Mouse (Mus musculus) cerebellum, adult 2 months (tissue): ENCODE measurements around the gene Gm8126. TPM values are rescaled to one million over a fixed set of nuclear protein-coding genes. Genes with fewer than 3 reads are reported as not detected.
"Not testable (repeated sequence)": the region's sequence is repeated elsewhere in the genome, so short reads cannot be mapped to it uniquely, and the experiment has no call there.

ENCODE experiments used
- DNase-seq, 2 experiments: peaks; one replicate each; pipeline ENCODE4 v3.0.0; 2021
- H3K27ac ChIP-seq: fragments of 200-500 bp; 2 replicates; pipeline ENCODE4 v1.5.1; 2012; ENCODE audit warnings: low read length, control low read depth, inconsistent platforms; ENCODE audit not compliant: insufficient read depth
- H3K27me3 ChIP-seq: fragments of 200-500 bp; 2 replicates; pipeline ENCODE4 v1.6.1; 2012; ENCODE audit warnings: inconsistent platforms, mild to moderate bottlenecking, low read length, moderate library complexity; ENCODE audit not compliant: control insufficient read depth, insufficient read depth
- H3K4me1 ChIP-seq: fragments of 200-500 bp; 2 replicates; pipeline ENCODE4 v1.6.1; 2011; ENCODE audit warnings: low read length; ENCODE audit not compliant: control insufficient read depth, insufficient read depth
- H3K4me3 ChIP-seq: fragments of 200-500 bp; replicated peaks from 2 replicates; pipeline ENCODE3; 2011; ENCODE audit warnings: mild to moderate bottlenecking, low read depth, low read length, control low read depth; ENCODE audit not compliant: insufficient read depth
- WGBS: fragments of 180-500 bp; shearing (Covaris S2); methylation state at CpG from one replicate; pipeline ENCODE4 v1.1.7; 2018; 5-methylcytosine and 5-hydroxymethylcytosine counted together
- polyA plus RNA-seq: library from polyadenylated mRNA; depleted of rRNA; stranded (reverse); fragments of >200 nt; gene quantifications from 2 replicates; pipeline ENCODE4 v1.2.3, GENCODE M21; 2012; rRNA removed

The Gm8126 gene
- polyA plus RNA-seq, result not detected in 2 replicates

DNA sequence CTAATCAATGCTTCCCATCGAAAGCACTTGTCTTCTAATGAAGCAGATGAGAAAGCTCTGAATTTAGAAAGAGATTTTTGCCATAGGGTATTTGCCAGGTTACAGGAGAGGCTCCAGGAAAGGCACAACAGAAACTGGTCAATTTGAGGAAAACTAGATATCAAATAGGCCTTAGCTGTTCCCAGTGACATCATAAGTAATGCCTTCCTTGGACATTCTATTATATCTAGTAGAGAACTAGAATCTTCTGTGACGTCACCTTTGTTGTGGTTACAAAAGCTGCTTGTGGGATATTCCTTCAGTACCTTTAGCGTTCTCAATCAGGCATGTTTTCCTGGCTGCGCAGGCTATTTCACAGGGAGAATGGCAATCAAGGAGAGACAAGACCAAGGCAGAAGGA lies at the start of gene Gm8126:
Gm8126 (plus strand) TSS at position 301 of the 400 bp plus-strand sequence.
- H3K27me3 ChIP-seq, H3K27ac ChIP-seq, H3K4me3 ChIP-seq, H3K4me1 ChIP-seq, DNase-seq: not testable (repeated sequence)
- 78% methylated on average over 3 of the region's 4 CpGs for WGBS

DNA sequence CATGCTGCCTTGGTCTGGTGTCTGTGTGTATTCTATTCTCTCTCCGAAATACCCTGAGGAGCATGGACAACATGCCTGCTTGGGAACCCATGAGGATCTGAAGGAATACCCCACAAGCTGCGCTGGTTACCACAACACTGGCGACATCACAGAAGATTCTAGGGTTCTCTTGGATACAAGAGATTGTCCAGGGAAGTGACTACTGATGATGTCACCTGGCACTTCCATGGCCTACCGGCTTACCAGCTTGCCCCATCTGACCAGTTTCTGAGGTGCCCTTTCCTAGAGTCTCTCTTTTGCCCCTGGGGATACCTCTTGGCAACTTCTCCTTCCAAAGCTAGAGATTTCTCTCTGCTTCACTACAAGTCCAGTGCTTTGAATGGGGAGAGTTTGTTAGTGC lies 23.2 kb upstream of the Gm8126 start, which contains the start of gene Gm8122:
Gm8122 (minus strand) TSS at position 101 of the 400 bp plus-strand sequence.
- 77% methylated on average over 4 of the region's 4 CpGs for WGBS
- H3K4me1 ChIP-seq, DNase-seq, H3K27ac ChIP-seq, H3K4me3 ChIP-seq, H3K27me3 ChIP-seq: not testable (repeated sequence)

DNA sequence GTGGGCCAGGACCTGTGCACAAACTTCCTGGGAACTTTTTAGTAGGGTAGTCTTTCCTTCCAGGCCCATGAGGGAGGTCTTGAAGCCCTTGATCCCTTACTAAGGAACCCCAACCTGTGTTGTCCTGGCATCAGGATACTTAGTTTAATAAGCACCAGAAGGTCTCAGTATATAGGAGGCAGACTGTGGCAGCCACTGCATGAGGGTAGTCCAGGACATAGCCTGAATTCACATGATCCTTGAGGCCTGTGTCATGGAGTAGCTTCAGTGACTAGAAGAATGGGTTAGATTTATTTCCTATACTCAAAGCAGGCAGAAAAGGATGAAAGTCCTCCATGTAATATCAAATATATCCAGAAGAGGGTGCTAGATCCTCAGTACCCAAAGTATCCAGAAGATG lies 20.7 kb upstream of the Gm8126 start:
- H3K27ac ChIP-seq, H3K27me3 ChIP-seq, H3K4me3 ChIP-seq, H3K4me1 ChIP-seq: not testable (repeated sequence)
- peak in 1 of 2 experiments; percentile 6 for DNase-seq

DNA sequence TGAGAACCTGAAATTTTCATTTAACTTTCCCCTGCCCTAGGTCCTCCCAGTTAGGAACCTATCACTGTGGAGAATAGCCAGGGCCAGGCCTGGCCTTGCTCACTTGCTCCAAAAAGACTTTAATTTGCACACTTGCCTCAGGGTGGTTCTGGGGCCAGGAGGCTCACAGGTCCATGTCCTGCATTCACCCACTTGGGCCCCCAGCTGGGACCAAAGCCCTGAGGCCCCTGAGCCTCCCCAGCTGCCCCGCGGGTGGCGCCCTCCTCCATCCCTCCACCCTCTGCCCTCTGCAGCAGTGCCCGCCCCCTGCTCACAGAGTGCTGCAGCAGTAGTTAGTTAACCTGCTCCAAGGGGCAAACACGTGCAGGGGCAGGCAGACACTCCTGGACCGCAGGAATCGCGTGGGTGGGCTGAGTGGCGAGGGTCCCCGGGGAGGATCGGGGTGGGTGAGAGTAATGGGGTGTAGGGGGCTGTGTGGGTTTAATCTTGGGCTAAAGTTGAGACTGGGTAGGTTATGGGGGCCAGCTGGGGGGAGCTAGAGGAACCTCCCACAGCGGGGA lies 8.8 kb upstream of the Gm8126 start:
- not testable (repeated sequence) for H3K27ac ChIP-seq, H3K4me3 ChIP-seq, H3K4me1 ChIP-seq, H3K27me3 ChIP-seq
- peak in 1 of 2 experiments; percentile 15 for DNase-seq
- 21% methylated on average over 10 of the region's 12 CpGs for WGBS

DNA sequence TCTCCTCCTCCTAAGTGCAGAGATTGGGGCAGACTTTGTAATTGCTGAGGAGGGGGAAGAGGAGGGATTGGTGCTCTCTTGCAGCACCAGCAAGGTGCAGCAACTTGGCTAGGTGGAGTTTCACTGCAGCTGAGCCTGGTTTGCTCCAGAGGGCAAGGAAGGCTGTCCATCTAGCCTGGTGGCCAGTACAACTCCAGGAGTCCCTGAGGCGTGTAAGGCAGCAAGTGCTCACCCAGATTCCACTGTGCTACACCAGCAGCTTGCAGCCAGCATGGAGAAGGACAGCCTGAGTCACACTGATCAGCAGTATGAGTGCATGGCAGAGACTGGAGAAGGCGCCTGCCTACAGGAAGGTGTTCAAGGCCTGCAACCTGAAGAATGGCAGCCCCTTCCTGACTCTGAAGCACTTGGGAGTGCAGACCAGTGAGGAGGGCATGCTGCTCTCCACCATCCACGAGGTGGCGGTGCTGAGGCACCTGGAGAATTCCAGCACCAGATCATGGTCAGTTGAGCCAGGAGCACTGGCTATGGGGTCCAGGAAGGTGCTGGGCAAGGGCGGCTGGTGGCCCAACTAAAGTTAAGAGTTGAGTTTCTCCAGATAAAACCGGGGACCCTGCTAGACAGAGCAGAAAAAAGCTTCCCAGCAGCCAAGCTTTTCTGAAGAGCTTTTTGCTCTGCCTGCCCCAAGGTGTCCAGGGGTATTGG lies 7.7 kb upstream of the Gm8126 start:
- not testable (repeated sequence) for H3K27ac ChIP-seq, H3K4me3 ChIP-seq, H3K27me3 ChIP-seq, DNase-seq, H3K4me1 ChIP-seq
- 37% methylated on average over 6 of the region's 6 CpGs for WGBS

DNA sequence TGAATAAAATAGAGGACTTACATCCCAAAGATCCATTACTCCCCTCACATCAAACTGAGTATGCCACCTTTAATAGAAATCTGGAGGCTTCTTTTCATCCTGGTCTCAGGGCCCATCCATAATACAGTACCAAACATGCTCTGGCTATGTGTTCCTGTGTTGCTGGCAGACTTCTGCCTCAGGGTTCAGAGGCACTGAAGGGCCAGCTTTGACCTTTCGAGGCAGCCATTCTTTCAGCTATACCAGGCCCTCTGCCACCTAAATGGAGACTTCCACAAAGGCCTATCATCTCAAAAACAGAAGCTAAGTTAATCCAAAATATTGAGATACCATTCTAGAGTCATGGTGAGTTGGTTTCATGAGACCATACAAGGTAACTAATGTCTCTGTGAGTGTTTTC lies 1.9 kb upstream of the Gm8126 start:
- not testable (repeated sequence) for H3K27ac ChIP-seq, H3K4me1 ChIP-seq, DNase-seq, H3K27me3 ChIP-seq, H3K4me3 ChIP-seq
- WGBS, result 59% methylated on average over 1 of the region's 1 CpGs

GRCm38 (mm10) chr14:43263421-43263820 lies 5.0 kb downstream of the Gm8126 start:
- not testable (repeated sequence) for H3K27me3 ChIP-seq, H3K4me1 ChIP-seq, H3K4me3 ChIP-seq, DNase-seq, H3K27ac ChIP-seq
- 93% methylated on average over 3 of the region's 3 CpGs for WGBS

DNA sequence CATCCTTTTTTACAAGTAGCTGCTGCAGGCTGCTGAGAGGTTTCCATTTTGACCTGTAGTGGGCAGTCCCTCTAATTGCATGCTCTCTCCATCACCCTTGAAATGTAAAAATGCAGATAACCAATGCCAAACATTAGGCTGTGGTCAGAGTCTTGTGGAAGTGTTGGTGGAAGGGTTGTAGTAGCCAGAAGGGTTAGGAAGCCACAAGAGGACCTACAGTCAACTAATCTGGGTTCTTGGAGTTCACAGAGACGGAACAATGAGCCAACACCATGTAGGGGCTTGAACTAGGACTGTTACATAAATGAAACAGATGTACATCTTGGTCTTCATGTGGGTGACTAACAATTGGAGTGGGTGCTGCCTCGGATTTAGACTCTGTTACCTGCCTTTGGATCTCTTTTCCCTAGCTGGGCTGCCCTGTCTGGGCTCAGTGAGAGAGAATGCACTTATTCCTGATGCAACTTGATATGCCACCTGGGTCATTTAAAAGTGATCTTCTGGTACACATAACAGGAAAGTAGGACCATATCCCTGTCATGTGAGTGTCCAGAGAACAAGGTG lies 10.2 kb downstream of the Gm8126 start:
- not testable (repeated sequence) for H3K27me3 ChIP-seq, DNase-seq, H3K27ac ChIP-seq, H3K4me3 ChIP-seq, H3K4me1 ChIP-seq
- WGBS, result 24% methylated on average over 2 of the region's 2 CpGs

GRCm38 (mm10) chr14:43269211-43269610 lies 10.8 kb downstream of the Gm8126 start:
- H3K27ac ChIP-seq, H3K4me3 ChIP-seq, H3K27me3 ChIP-seq, H3K4me1 ChIP-seq, DNase-seq: not testable (repeated sequence)
- 81% methylated on average over 3 of the region's 3 CpGs for WGBS

DNA sequence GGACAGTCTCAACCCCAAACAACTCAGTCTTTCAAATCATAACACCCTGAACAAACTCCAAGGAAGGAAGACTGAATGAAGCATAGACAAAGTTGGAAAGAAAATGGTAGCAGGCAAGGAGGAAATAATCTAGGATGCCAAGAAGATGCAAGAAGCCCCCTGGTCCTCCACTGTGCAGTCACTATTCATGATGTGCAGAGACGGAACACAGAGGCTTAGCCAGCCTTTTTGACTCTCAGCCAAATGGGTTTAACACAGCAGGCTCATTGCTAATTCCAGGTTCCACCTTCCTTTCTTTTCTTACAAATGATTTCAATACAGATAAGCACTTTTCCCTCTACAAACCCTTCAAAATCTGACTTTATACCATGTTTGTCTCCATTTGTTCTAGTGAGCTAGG lies 14.7 kb downstream of the Gm8126 start:
- H3K27me3 ChIP-seq, H3K27ac ChIP-seq, H3K4me1 ChIP-seq, DNase-seq, H3K4me3 ChIP-seq: not testable (repeated sequence)
- WGBS, result 24% methylated on average over 1 of the region's 1 CpGs

DNA sequence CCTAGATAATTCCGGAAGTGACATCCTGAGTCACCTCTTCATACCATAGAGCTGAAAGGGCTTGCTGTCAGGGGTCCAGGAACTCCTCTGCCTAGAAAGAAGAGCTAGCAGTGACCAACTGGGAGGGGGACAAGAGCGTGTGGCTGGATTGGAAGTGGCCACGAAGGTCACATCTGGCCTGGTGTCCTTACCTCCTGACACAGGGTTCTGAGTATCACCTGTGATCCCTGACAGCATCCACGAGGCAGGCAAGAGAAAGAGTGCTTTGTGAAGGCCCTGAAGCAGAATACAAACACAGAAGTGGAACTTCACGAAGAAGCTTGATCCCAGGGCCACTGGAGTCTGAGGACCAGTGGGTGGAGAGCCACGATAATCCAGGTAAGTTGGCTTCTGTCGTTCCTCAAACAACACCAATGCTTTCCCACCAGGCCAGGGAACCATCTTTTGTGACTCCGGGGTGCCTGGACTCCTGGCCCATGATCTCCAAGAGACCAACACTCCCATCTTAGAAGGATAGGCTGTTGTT lies 16.6 kb downstream of the Gm8126 start, which contains the start of gene Gm9732:
Gm9732 (plus strand) TSS at position 51 of the 526 bp plus-strand sequence.
- not testable (repeated sequence) for H3K4me3 ChIP-seq, H3K27me3 ChIP-seq, H3K4me1 ChIP-seq, H3K27ac ChIP-seq
- WGBS, result 77% methylated on average over 8 of the region's 8 CpGs
- peak in 1 of 2 experiments; percentile 22 for DNase-seq

DNA sequence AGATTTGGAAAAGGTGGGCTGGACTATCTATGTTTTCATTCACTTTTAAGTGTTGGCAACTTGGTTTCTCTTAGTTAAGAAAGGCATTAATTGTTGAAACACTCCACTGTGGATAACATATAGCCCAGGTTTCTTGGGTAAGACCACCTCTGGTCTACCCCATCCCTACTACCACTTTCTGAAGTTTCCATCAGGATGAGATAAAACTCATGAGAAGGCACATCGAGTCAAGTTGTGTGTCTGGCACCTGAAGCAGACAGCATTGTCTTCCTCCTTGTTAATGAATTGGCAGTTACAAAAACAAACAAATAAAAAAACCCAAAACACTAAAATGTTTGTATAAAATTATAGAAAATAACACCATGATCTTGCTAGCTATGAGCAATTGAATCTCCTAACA lies 17.3 kb downstream of the Gm8126 start:
- not testable (repeated sequence) for H3K4me1 ChIP-seq, H3K27me3 ChIP-seq, H3K4me3 ChIP-seq, DNase-seq, H3K27ac ChIP-seq
- 72% methylated on average over 1 of the region's 1 CpGs for WGBS
